Mouse (Mus musculus): ENCODE results near the gene Zpr1. TPM values are rescaled to one million over a fixed set of nuclear protein-coding genes. Genes with fewer than 3 reads are reported as not detected.
A peak's percentile ranks its signal among the peaks of the same experiment; 100 is the strongest.

Gene Zpr1
- polyA plus RNA-seq, 1 experiment: 28.7 TPM

- 85% methylated on average over 2 of the region's 2 CpGs for WGBS
- no peaks in the 10 kb centered on the region for H3K27me3 ChIP-seq (ENCODE audit: control insufficient read depth, insufficient read depth, low read length)
- no peaks in the 10 kb centered on the region for H3K4me1 ChIP-seq (replicated peaks; ENCODE audit: control insufficient read depth, insufficient read depth, low read length)
- no peak overlapping the region for H3K4me3 ChIP-seq (ENCODE audit: control insufficient read depth, insufficient read depth, low read length)
- H3K36me3 ChIP-seq (ENCODE audit: control insufficient read depth, insufficient read depth, low read length): no peaks in the 10 kb centered on the region
- no peak for DNase-seq
- TF ChIP-seq CTCF (IDR thresholded peaks at IDR 0.05; ENCODE audit: borderline replicate concordance, control insufficient read depth, extremely low read depth, insufficient read depth, low read length, poor library complexity): no peak
- TF ChIP-seq POLR2A (IDR thresholded peaks at IDR 0.05; ENCODE audit: control insufficient read depth, extremely low read depth, insufficient read depth, low read length, poor library complexity): no peak
- H3K27ac ChIP-seq (ENCODE audit: control insufficient read depth, insufficient read depth, low read length): no peak overlapping the region
These were observed 47.6 kb downstream of the Zpr1 start for GRCm38 (mm10) chr9:46320461-46320860.

GRCm38 (mm10) chr9:46326694-46327405 is 54.0 kb downstream of the Zpr1 start:
- H3K36me3 ChIP-seq (ENCODE audit: control insufficient read depth, insufficient read depth, low read length): no peaks in the 10 kb centered on the region
- no peak for DNase-seq
- no peaks in the 10 kb centered on the region; the same call in 1 of the 2 replicates for H3K27me3 ChIP-seq (ENCODE audit: control insufficient read depth, insufficient read depth, low read length)
- H3K4me1 ChIP-seq (replicated peaks; ENCODE audit: control insufficient read depth, insufficient read depth, low read length): no peaks in the 10 kb centered on the region
- 92% methylated on average over 11 of the region's 11 CpGs for WGBS
- H3K27ac ChIP-seq (ENCODE audit: control insufficient read depth, insufficient read depth, low read length): no peak overlapping the region
- no peak overlapping the region for H3K4me3 ChIP-seq (ENCODE audit: control insufficient read depth, insufficient read depth, low read length)
- TF ChIP-seq CTCF (IDR thresholded peaks at IDR 0.05; ENCODE audit: borderline replicate concordance, control insufficient read depth, extremely low read depth, insufficient read depth, low read length, poor library complexity) (no peak), POLR2A (IDR thresholded peaks at IDR 0.05; ENCODE audit: control insufficient read depth, extremely low read depth, insufficient read depth, low read length, poor library complexity) (no peak)

- no peak overlapping the region for H3K4me3 ChIP-seq (ENCODE audit: control insufficient read depth, insufficient read depth, low read length)
- DNase-seq: peak; percentile 10
- H3K4me1 ChIP-seq (replicated peaks; ENCODE audit: control insufficient read depth, insufficient read depth, low read length): no peaks in the 10 kb centered on the region
- TF ChIP-seq CTCF (IDR thresholded peaks at IDR 0.05; ENCODE audit: borderline replicate concordance, control insufficient read depth, extremely low read depth, insufficient read depth, low read length, poor library complexity): no peak
- TF ChIP-seq POLR2A (IDR thresholded peaks at IDR 0.05; ENCODE audit: control insufficient read depth, extremely low read depth, insufficient read depth, low read length, poor library complexity): no peak
- H3K36me3 ChIP-seq (ENCODE audit: control insufficient read depth, insufficient read depth, low read length): no peaks in the 10 kb centered on the region
- no peak overlapping the region for H3K27ac ChIP-seq (ENCODE audit: control insufficient read depth, insufficient read depth, low read length)
- WGBS: 82% methylated on average over 25 of the region's 25 CpGs
- H3K27me3 ChIP-seq (ENCODE audit: control insufficient read depth, insufficient read depth, low read length): no peaks in the 10 kb centered on the region; the same call in 1 of the 2 replicates
These were observed 55.1 kb downstream of the Zpr1 start for GRCm38 (mm10) chr9:46327706-46328571.

- Histone ChIP-seq H3K27me3 (ENCODE audit: control insufficient read depth, insufficient read depth, low read length) (no peaks in the 10 kb centered on the region; the same call in 1 of the 2 replicates), H3K4me3 (ENCODE audit: control insufficient read depth, insufficient read depth, low read length) (no peak overlapping the region), H3K36me3 (ENCODE audit: control insufficient read depth, insufficient read depth, low read length) (no peaks in the 10 kb centered on the region), H3K4me1 (replicated peaks; ENCODE audit: control insufficient read depth, insufficient read depth, low read length) (no peaks in the 10 kb centered on the region), H3K27ac (ENCODE audit: control insufficient read depth, insufficient read depth, low read length) (no peak overlapping the region; the same call in 1 of the 2 replicates)
- TF ChIP-seq POLR2A (IDR thresholded peaks at IDR 0.05; ENCODE audit: control insufficient read depth, extremely low read depth, insufficient read depth, low read length, poor library complexity) (no peak), CTCF (IDR thresholded peaks at IDR 0.05; ENCODE audit: borderline replicate concordance, control insufficient read depth, extremely low read depth, insufficient read depth, low read length, poor library complexity) (no peak)
- 23% methylated on average over 30 of the region's 30 CpGs for WGBS
- DNase-seq: no peak
These were observed 55.8 kb downstream of the Zpr1 start for GRCm38 (mm10) chr9:46328572-46329249.

- no peak overlapping the region; the same call in 1 of the 2 replicates for H3K27ac ChIP-seq (ENCODE audit: control insufficient read depth, insufficient read depth, low read length)
- WGBS: 10% methylated on average over 19 of the region's 19 CpGs
These were observed 56.4 kb downstream of the Zpr1 start for GRCm38 (mm10) chr9:46329250-46329648.

More at GRCm38 (mm10) chr9:46329250-46329648, 56.4 kb downstream of the Zpr1 start:
- H3K27me3 ChIP-seq (ENCODE audit: control insufficient read depth, insufficient read depth, low read length): no peaks in the 10 kb centered on the region; the same call in 1 of the 2 replicates
- H3K4me3 ChIP-seq (ENCODE audit: control insufficient read depth, insufficient read depth, low read length): no peak overlapping the region
- TF ChIP-seq POLR2A (IDR thresholded peaks at IDR 0.05; ENCODE audit: control insufficient read depth, extremely low read depth, insufficient read depth, low read length, poor library complexity) (no peak), CTCF (IDR thresholded peaks at IDR 0.05; ENCODE audit: borderline replicate concordance, control insufficient read depth, extremely low read depth, insufficient read depth, low read length, poor library complexity) (no peak)
- no peaks in the 10 kb centered on the region for H3K4me1 ChIP-seq (replicated peaks; ENCODE audit: control insufficient read depth, insufficient read depth, low read length)
- no peaks in the 10 kb centered on the region for H3K36me3 ChIP-seq (ENCODE audit: control insufficient read depth, insufficient read depth, low read length)
- no peak for DNase-seq
